Mouse (Mus musculus): Measurements from ENCODE around the gene Polr3h. TPM values are rescaled to one million over a fixed set of nuclear protein-coding genes. Genes with fewer than 3 reads are reported as not detected.

Gene Polr3h
- polyA plus RNA-seq, 1 experiment from 2014 or later = 103 TPM

DNA sequence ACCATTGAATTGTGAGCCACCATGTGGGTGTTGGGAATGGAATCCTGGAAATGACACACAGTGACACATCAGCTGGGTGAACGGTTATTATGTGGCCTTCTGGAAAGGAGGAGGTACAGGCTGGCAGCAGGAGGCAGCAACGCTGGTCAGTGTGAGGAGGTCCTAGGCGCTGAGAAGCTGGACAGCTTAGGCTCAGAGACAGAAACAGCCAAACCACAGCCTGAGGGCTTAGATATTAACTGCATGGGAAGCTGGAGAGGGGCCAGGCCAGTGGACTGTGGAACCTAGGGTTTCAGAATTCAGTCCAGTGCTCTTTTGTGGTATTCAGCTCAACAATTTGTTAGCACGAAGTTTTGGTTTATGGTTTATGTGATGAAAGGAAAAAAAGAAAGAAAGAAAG, 1.7 kb upstream of the Polr3h start:
- H3K9me3 ChIP-seq (ENCODE audit: control insufficient read depth, low read length) = no peaks in the 10 kb centered on the region
- H3K4me3 ChIP-seq (replicated peaks; ENCODE audit: low read length) = no peak overlapping the region
- no peak overlapping the region for H3K4me2 ChIP-seq (ENCODE audit: low read length)
- no peak for ATAC-seq
- H3K36me3 ChIP-seq (ENCODE audit: control insufficient read depth, insufficient read depth) = no peaks in the 10 kb centered on the region
- H3K9ac ChIP-seq (replicated peaks; ENCODE audit: low read depth, low read length) = 0 out of 2 replicates have a peak overlapping the region, but pooled peaks have one; percentile 18
- H3K27me3 ChIP-seq (replicated peaks; ENCODE audit: control insufficient read depth, insufficient read depth, low read length) = no peaks in the 10 kb centered on the region
- WGBS = 16% methylated on average over 4 of the region's 4 CpGs
- H3K27ac ChIP-seq (ENCODE audit: low read length) = peak overlapping the region; percentile 88
- H3K4me1 ChIP-seq (replicated peaks; ENCODE audit: control insufficient read depth, insufficient read depth, low read length) = peaks cover 28% of the 10 kb centered on the region

DNA sequence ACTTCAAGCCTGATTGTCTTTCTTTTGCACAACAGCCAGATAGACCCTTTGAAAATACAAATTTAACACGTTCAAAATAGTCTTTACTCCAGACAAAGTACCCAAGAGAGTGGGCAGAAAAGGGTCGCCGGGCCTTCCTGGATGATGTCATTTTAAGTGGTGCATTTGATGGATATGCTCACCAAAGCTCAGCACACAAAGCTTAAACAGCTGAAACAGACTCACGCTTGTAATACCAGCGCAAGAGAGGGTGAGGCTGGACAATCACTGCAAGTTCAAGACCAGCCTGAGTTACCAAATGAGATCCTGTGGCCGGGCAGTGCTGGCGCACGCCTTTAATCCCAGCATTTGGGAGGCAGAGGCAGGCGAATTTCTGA, 394 bp upstream of the Polr3h start:
- no peaks in the 10 kb centered on the region for H3K36me3 ChIP-seq (ENCODE audit: control insufficient read depth, insufficient read depth)
- H3K9me3 ChIP-seq (ENCODE audit: control insufficient read depth, low read length) = no peaks in the 10 kb centered on the region
- no peaks in the 10 kb centered on the region for H3K27me3 ChIP-seq (replicated peaks; ENCODE audit: control insufficient read depth, insufficient read depth, low read length)
- H3K27ac ChIP-seq (ENCODE audit: low read length) = peak overlapping the region; percentile 88
- peak overlapping the region; percentile 92 for H3K4me2 ChIP-seq (ENCODE audit: low read length)
- peak overlapping the region; percentile 91 for H3K4me3 ChIP-seq (replicated peaks; ENCODE audit: low read length)
- ATAC-seq = peak; percentile 62
- no peak overlapping the region for H3K9ac ChIP-seq (replicated peaks; ENCODE audit: low read depth, low read length)
- 17% methylated on average over 9 of the region's 9 CpGs for WGBS
- peaks cover 34% of the 10 kb centered on the region for H3K4me1 ChIP-seq (replicated peaks; ENCODE audit: control insufficient read depth, insufficient read depth, low read length)

DNA sequence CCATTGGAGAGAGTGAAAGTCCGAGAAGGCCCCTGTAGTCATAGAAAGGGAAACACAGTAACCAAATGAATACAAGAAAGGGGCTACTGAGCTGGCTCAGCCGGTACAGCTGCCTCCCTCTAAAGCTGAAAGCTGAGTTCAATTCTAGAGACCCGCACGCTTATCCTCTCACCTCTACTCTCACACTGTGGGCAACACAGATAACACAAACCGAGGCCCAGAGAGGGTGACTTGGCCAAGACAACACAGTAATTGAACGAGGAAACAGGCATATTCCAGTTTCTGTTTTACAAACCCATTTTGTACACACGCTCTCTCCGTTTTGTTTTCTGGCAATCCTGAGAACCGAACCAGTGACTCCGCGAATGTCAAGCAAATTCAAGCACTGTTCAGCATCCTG, 1.1 kb downstream of the Polr3h start:
- H3K27ac ChIP-seq (ENCODE audit: low read length) = no peak overlapping the region

DNA sequence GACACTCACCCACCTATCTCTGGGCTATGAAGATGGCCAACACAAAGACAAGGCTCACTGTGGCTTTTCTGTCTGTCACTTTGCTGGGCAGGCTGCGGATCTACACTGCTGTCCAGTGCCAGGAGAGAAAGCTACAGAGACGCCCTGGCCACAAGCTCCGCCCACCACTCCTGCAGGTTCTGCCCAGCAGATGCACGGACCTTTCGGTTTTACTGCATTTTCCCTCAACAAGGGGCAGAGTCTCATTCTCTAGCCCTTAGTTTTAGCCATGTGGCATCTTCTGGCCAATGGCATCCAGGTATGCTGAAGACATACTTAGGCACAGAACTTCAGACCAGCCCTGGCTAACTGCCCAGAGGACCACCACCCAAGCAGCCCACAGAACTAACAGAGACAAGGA, 4.8 kb downstream of the Polr3h start:
- peak overlapping the region; percentile 43; the same call in 1 of the 2 replicates for H3K27ac ChIP-seq (ENCODE audit: low read length)
- no peak overlapping the region for H3K9ac ChIP-seq (replicated peaks; ENCODE audit: low read depth, low read length)
- WGBS = 66% methylated on average over 5 of the region's 5 CpGs

More for the DNA sequence above, 1.1 kb downstream of the Polr3h start:
- Histone ChIP-seq H3K4me2 (ENCODE audit: low read length) (peak overlapping the region; percentile 92), H3K9ac (replicated peaks; ENCODE audit: low read depth, low read length) (no peak overlapping the region), H3K9me3 (ENCODE audit: control insufficient read depth, low read length) (no peaks in the 10 kb centered on the region), H3K4me1 (replicated peaks; ENCODE audit: control insufficient read depth, insufficient read depth, low read length) (peaks cover 38% of the 10 kb centered on the region), H3K4me3 (replicated peaks; ENCODE audit: low read length) (peak overlapping the region; percentile 91), H3K36me3 (ENCODE audit: control insufficient read depth, insufficient read depth) (no peaks in the 10 kb centered on the region), H3K27me3 (replicated peaks; ENCODE audit: control insufficient read depth, insufficient read depth, low read length) (no peaks in the 10 kb centered on the region)
- 80% methylated on average over 11 of the region's 11 CpGs for WGBS
- no peak for ATAC-seq

DNA sequence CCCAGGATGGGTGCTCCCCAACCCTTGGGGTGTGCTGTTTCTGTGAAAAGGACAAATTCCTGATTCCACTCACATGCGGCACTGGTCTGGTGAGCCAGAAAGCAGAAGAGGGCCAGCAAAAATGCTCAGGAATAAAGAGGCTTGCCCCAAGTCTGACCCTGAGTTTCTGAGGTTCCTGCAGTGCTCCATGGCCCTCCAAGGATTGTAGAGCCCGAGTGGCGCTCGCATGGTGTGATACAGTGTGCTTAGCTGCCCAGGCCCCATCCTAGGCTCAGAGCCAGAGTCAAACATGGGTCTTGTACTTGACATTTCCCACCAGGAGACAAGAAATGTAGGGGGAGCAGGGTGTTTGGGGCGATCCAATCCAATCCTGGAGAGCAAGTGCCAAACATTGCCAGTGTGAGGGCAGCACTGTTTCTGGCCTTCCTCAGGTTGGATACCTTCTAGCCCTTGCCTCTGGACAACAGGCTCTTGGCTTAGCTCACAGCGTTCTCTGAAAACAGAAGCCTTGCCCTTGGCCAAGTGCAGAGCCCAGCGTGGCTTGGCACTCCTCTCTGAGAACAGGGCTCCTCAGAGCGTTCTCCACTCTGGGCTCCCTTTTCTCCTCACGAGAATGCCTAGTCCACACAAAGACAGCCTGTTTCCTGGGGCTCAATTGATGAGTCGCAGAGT, 5.4 kb downstream of the Polr3h start:
- H3K9me3 ChIP-seq (ENCODE audit: control insufficient read depth, low read length) = no peaks in the 10 kb centered on the region
- H3K4me3 ChIP-seq (replicated peaks; ENCODE audit: low read length) = no peak overlapping the region
- peaks cover 6% of the 10 kb centered on the region for H3K36me3 ChIP-seq (ENCODE audit: control insufficient read depth, insufficient read depth)
- H3K27ac ChIP-seq (ENCODE audit: low read length) = peak overlapping the region; percentile 43; the same call in 1 of the 2 replicates
- H3K27me3 ChIP-seq (replicated peaks; ENCODE audit: control insufficient read depth, insufficient read depth, low read length) = no peaks in the 10 kb centered on the region
- peaks cover 34% of the 10 kb centered on the region for H3K4me1 ChIP-seq (replicated peaks; ENCODE audit: control insufficient read depth, insufficient read depth, low read length)
- no peak overlapping the region for H3K4me2 ChIP-seq (ENCODE audit: low read length)
- 73% methylated on average over 10 of the region's 10 CpGs for WGBS
- ATAC-seq = no peak
- H3K9ac ChIP-seq (replicated peaks; ENCODE audit: low read depth, low read length) = no peak overlapping the region

More for the DNA sequence above, 4.8 kb downstream of the Polr3h start:
- H3K4me3 ChIP-seq (replicated peaks; ENCODE audit: low read length) = no peak overlapping the region
- peaks cover 34% of the 10 kb centered on the region for H3K4me1 ChIP-seq (replicated peaks; ENCODE audit: control insufficient read depth, insufficient read depth, low read length)
- no peak overlapping the region for H3K4me2 ChIP-seq (ENCODE audit: low read length)
- no peaks in the 10 kb centered on the region for H3K9me3 ChIP-seq (ENCODE audit: control insufficient read depth, low read length)
- H3K27me3 ChIP-seq (replicated peaks; ENCODE audit: control insufficient read depth, insufficient read depth, low read length) = no peaks in the 10 kb centered on the region
- peaks cover 5% of the 10 kb centered on the region; the same call in 1 of the 2 replicates for H3K36me3 ChIP-seq (ENCODE audit: control insufficient read depth, insufficient read depth)
- no peak for ATAC-seq

DNA sequence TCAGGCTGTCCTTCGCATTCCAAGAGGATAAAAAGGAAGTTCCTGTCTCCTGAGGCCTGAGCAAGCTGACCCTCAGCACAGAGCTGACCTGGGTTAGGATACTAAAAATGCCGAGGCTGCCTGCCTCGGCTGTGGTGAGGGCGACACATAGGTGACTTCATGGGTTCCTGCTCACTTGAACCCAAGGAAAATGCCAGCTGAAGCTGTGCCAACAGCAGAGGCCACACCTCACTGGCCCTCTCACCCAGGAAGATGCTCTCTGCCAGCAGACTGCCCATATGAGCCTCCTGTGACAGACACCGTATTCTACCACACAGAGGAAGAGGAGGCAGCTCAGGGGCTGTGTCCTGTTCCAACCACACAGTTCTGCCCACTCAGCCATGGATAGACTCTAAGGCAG, 7.0 kb downstream of the Polr3h start:
- Histone ChIP-seq H3K36me3 (ENCODE audit: control insufficient read depth, insufficient read depth) (peaks cover 14% of the 10 kb centered on the region), H3K4me2 (ENCODE audit: low read length) (no peak overlapping the region), H3K27ac (ENCODE audit: low read length) (no peak overlapping the region), H3K27me3 (replicated peaks; ENCODE audit: control insufficient read depth, insufficient read depth, low read length) (no peaks in the 10 kb centered on the region), H3K9ac (replicated peaks; ENCODE audit: low read depth, low read length) (no peak overlapping the region), H3K4me1 (replicated peaks; ENCODE audit: control insufficient read depth, insufficient read depth, low read length) (peaks cover 19% of the 10 kb centered on the region), H3K9me3 (ENCODE audit: control insufficient read depth, low read length) (no peaks in the 10 kb centered on the region), H3K4me3 (replicated peaks; ENCODE audit: low read length) (no peak overlapping the region)
- 82% methylated on average over 5 of the region's 5 CpGs for WGBS
- no peak for ATAC-seq

DNA sequence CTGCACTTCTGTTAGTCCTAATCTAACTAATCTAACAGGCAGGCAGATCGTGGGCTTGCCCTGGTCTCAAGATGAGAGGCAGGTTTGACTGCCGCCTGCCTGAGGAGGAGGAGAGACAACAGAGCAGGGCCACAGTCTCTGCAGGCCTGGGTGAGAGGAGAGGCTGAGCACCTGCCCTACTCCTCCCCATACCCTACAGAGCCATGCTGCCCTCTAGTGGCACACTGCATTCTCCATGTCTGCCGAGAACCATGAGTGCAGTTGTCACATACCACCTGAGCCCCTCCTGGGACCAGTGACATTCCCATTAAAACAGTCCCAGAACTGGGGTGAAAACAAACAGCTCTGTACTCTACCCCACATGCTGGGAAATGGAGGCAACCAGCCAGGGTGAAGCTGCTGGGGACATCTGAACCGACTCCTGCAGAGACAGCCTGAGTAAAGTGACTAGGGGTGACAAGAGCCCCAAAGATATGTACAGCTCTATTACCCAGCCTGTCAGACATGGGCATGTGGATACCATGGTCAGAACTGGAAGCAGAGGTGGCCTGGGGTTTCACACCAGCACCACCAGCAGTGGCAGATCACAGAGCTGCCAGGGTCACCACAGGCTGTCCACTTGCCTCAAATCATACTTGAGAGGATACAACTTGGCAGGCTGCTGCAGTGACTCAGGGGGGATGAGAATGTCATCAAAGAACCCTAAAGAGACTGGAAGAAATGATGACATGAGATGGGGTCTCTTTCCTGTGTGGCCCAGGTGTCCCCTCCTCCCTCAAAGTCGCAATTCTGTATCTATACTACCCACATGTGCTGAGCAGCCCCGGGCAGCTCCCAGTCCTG, 8.2 kb downstream of the Polr3h start:
- H3K4me1 ChIP-seq (replicated peaks; ENCODE audit: control insufficient read depth, insufficient read depth, low read length) = peaks cover 10% of the 10 kb centered on the region
- H3K9ac ChIP-seq (replicated peaks; ENCODE audit: low read depth, low read length) = no peak overlapping the region
- H3K9me3 ChIP-seq (ENCODE audit: control insufficient read depth, low read length) = no peaks in the 10 kb centered on the region
- H3K27ac ChIP-seq (ENCODE audit: low read length) = no peak overlapping the region
- 55% methylated on average over 6 of the region's 6 CpGs for WGBS
- no peaks in the 10 kb centered on the region for H3K27me3 ChIP-seq (replicated peaks; ENCODE audit: control insufficient read depth, insufficient read depth, low read length)
- H3K36me3 ChIP-seq (ENCODE audit: control insufficient read depth, insufficient read depth) = peaks cover 25% of the 10 kb centered on the region
- H3K4me3 ChIP-seq (replicated peaks; ENCODE audit: low read length) = no peak overlapping the region
- no peak overlapping the region for H3K4me2 ChIP-seq (ENCODE audit: low read length)
- ATAC-seq = peak; percentile 36; the same call in 1 of the 2 replicates

DNA sequence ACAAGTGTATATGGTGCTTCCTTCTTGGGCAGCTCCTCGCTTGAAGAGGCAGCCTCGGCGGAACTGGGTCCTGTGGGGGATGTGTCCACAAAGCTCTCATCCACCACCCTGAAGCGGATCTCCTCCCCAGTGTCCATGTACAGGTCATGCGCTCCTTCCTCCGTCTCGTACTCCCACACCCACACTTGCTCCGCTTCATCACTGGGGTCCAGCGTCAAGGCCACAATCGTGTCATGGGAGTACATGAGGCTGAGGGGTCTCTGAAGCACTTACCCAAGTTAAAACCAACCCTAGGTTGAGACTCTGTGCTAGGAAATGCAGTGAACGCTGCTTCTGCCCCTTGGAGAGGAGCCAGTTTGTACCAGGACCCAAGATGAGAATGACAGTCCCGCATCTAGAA, 8.8 kb downstream of the Polr3h start:
- no peak for ATAC-seq
- Histone ChIP-seq H3K36me3 (ENCODE audit: control insufficient read depth, insufficient read depth) (peaks cover 28% of the 10 kb centered on the region), H3K4me3 (replicated peaks; ENCODE audit: low read length) (no peak overlapping the region), H3K9me3 (ENCODE audit: control insufficient read depth, low read length) (no peaks in the 10 kb centered on the region), H3K4me1 (replicated peaks; ENCODE audit: control insufficient read depth, insufficient read depth, low read length) (peaks cover 10% of the 10 kb centered on the region), H3K27ac (ENCODE audit: low read length) (no peak overlapping the region), H3K9ac (replicated peaks; ENCODE audit: low read depth, low read length) (no peak overlapping the region), H3K4me2 (ENCODE audit: low read length) (no peak overlapping the region), H3K27me3 (replicated peaks; ENCODE audit: control insufficient read depth, insufficient read depth, low read length) (no peaks in the 10 kb centered on the region)
- WGBS = 93% methylated on average over 12 of the region's 12 CpGs

DNA sequence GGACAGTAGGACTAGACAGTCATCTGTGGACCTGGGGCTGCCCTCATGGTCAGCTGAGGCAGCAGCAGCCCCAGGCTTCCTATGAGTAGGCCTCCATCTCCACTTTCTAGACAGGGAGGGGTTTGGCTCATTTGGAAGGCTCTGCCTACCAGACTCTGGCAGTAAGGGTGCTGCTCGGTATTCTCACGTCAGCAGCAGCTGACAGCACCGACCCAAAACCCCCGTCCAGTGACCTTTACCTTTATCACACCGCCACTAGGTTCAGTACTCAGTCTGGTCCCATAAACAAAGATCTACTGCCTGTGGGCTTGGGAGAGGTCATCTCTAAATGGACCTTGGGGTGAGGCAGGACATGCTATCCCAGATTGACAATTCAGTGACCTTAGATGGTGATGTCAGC, 10.4 kb downstream of the Polr3h start:
- Histone ChIP-seq H3K4me1 (replicated peaks; ENCODE audit: control insufficient read depth, insufficient read depth, low read length) (no peaks in the 10 kb centered on the region; the same call in 1 of the 2 replicates), H3K9me3 (ENCODE audit: control insufficient read depth, low read length) (no peaks in the 10 kb centered on the region), H3K27ac (ENCODE audit: low read length) (no peak overlapping the region), H3K9ac (replicated peaks; ENCODE audit: low read depth, low read length) (no peak overlapping the region), H3K36me3 (ENCODE audit: control insufficient read depth, insufficient read depth) (peaks cover 32% of the 10 kb centered on the region), H3K4me3 (replicated peaks; ENCODE audit: low read length) (no peak overlapping the region), H3K27me3 (replicated peaks; ENCODE audit: control insufficient read depth, insufficient read depth, low read length) (no peaks in the 10 kb centered on the region), H3K4me2 (ENCODE audit: low read length) (no peak overlapping the region)
- 89% methylated on average over 5 of the region's 5 CpGs for WGBS
- ATAC-seq = no peak
